Mouse (Mus musculus): ENCODE data around the gene Bmp7.

Bmp7 gene

GRCm38 (mm10) chr2:172940799-172941163 lies 660 bp upstream of the Bmp7 start:
- no peak for DNase-seq (ENCODE audit: low spot score)

GRCm38 (mm10) chr2:172939639-172940002 lies 500 bp downstream of the Bmp7 start:
- DNase-seq (ENCODE audit: low spot score), result no peak

- no peak for DNase-seq (ENCODE audit: low spot score)
These were observed 1.1 kb downstream of the Bmp7 start for GRCm38 (mm10) chr2:172938761-172939638.

- DNase-seq (ENCODE audit: low spot score), result no peak
These were observed 2.6 kb downstream of the Bmp7 start for GRCm38 (mm10) chr2:172937326-172938190.

- no peak for DNase-seq (ENCODE audit: low spot score)
These were observed 3.3 kb downstream of the Bmp7 start for GRCm38 (mm10) chr2:172936844-172937243.

GRCm38 (mm10) chr2:172935776-172936562 lies 4.2 kb downstream of the Bmp7 start:
- no peak for DNase-seq (ENCODE audit: low spot score)

- no peak for DNase-seq (ENCODE audit: low spot score)
These were observed 5.0 kb downstream of the Bmp7 start for GRCm38 (mm10) chr2:172934891-172935740.

GRCm38 (mm10) chr2:172934420-172934788 lies 5.7 kb downstream of the Bmp7 start:
- no peak for DNase-seq (ENCODE audit: low spot score)

GRCm38 (mm10) chr2:172933631-172934419 lies 6.3 kb downstream of the Bmp7 start:
- no peak for DNase-seq (ENCODE audit: low spot score)

GRCm38 (mm10) chr2:172931137-172931898 lies 8.8 kb downstream of the Bmp7 start:
- no peak for DNase-seq (ENCODE audit: low spot score)

GRCm38 (mm10) chr2:172929905-172930436 lies 10.2 kb downstream of the Bmp7 start:
- DNase-seq (ENCODE audit: low spot score), result no peak

- no peak for DNase-seq (ENCODE audit: low spot score)
These were observed 12.5 kb downstream of the Bmp7 start for GRCm38 (mm10) chr2:172927643-172928042.

- DNase-seq (ENCODE audit: low spot score), result no peak
These were observed 13.8 kb downstream of the Bmp7 start for GRCm38 (mm10) chr2:172926311-172926710.

GRCm38 (mm10) chr2:172924961-172925360 lies 15.2 kb downstream of the Bmp7 start:
- no peak for DNase-seq (ENCODE audit: low spot score)

- DNase-seq (ENCODE audit: low spot score), result no peak
These were observed 16.9 kb downstream of the Bmp7 start for GRCm38 (mm10) chr2:172923198-172923597.

- DNase-seq (ENCODE audit: low spot score), result no peak
These were observed 17.5 kb downstream of the Bmp7 start for GRCm38 (mm10) chr2:172922597-172922996.

GRCm38 (mm10) chr2:172914018-172914417 lies 26.1 kb downstream of the Bmp7 start:
- DNase-seq (ENCODE audit: low spot score), result no peak

- DNase-seq (ENCODE audit: low spot score), result no peak
These were observed 28.4 kb downstream of the Bmp7 start for GRCm38 (mm10) chr2:172911715-172912114.

- no peak for DNase-seq (ENCODE audit: low spot score)
These were observed 29.0 kb downstream of the Bmp7 start for GRCm38 (mm10) chr2:172911157-172911556.

- DNase-seq (ENCODE audit: low spot score), result no peak
These were observed 30.7 kb downstream of the Bmp7 start for GRCm38 (mm10) chr2:172909463-172909862.
